Mouse (Mus musculus) MEL (cell line): ENCODE data around the gene Cnn2. TPM values are rescaled to one million over a fixed set of nuclear protein-coding genes. Genes with fewer than 3 reads are reported as not detected.

ENCODE experiments used
- DNase-seq: peaks from one replicate; pipeline ENCODE4 v3.0.0; 2011; ENCODE audit warnings: low read depth, low spot score
- H3K27ac ChIP-seq: 2 replicates; pipeline ENCODE4 v1.5.1; 2012; ENCODE audit warnings: low read depth, mild to moderate bottlenecking, control low read depth, low read length, moderate library complexity; ENCODE audit not compliant: control insufficient read depth
- H3K27me3 ChIP-seq, 2 experiments: fragments of 150-350 bp in 1 of 2; sonication (generic) in 1 of 2; 2 replicates each; pipeline ENCODE4 v1.6.1; 2012; ENCODE audit warnings: low read length in 2 of 2, mild to moderate bottlenecking in 2 of 2, improper control_type of control experiment in 1 of 2, moderate library complexity in 1 of 2; ENCODE audit not compliant: insufficient read depth in 2 of 2, control insufficient read depth in 1 of 2
- H3K36me3 ChIP-seq, 2 experiments: 2 replicates each; pipeline ENCODE4 v1.6.1; 2012 to 2014; ENCODE audit warnings: low read length in 2 of 2, improper control_type of control experiment in 1 of 2, inconsistent platforms in 1 of 2, mild to moderate bottlenecking in 1 of 2; ENCODE audit not compliant: insufficient read depth in 2 of 2, control insufficient read depth in 1 of 2
- H3K4me1 ChIP-seq, 2 experiments: fragments of 150-350 bp in 1 of 2; sonication (generic) in 1 of 2; 2 replicates each; pipeline ENCODE4 v1.6.1; 2012; ENCODE audit warnings: low read length in 2 of 2, improper control_type of control experiment in 1 of 2, mild to moderate bottlenecking in 1 of 2; ENCODE audit not compliant: insufficient read depth in 2 of 2, control insufficient read depth in 1 of 2
- H3K4me3 ChIP-seq, 2 experiments: fragments of 150-350 bp in 1 of 2; sonication (generic) in 1 of 2; 2 replicates each; pipeline ENCODE4 v1.5.1; 2012; ENCODE audit warnings: low read depth in 2 of 2, low read length in 2 of 2, mild to moderate bottlenecking in 2 of 2, moderate library complexity in 2 of 2, control low read depth in 1 of 2, improper control_type of control experiment in 1 of 2; ENCODE audit not compliant: control insufficient read depth in 1 of 2, insufficient read depth in 1 of 2
- H3K79me2 ChIP-seq: 2 replicates; pipeline ENCODE4 v1.6.1; 2012; ENCODE audit warnings: mild to moderate bottlenecking, low read length, moderate library complexity; ENCODE audit not compliant: control insufficient read depth, poor library complexity, insufficient read depth
- H3K9ac ChIP-seq: 2 replicates; pipeline ENCODE4 v1.6.1; 2012; ENCODE audit warnings: low read depth, mild to moderate bottlenecking, control low read depth, low read length, moderate library complexity; ENCODE audit not compliant: control insufficient read depth, poor library complexity, severe bottlenecking
- H3K9me3 ChIP-seq: fragments of 150-350 bp; sonication (generic); replicated peaks from 2 replicates; pipeline ENCODE4 v1.6.1; 2012; ENCODE audit warnings: mild to moderate bottlenecking, low read length, improper control_type of control experiment, moderate library complexity; ENCODE audit not compliant: insufficient read depth
- CHD2 ChIP-seq: IDR thresholded peaks from 2 replicates; pipeline ENCODE4 v1.6.1; 2011; ENCODE audit warnings: low read length, improper control_type of control experiment
- CTCF ChIP-seq, 3 experiments: IDR thresholded peaks in 2 of 3; conservative IDR thresholded peaks in 1 of 3; 2 replicates each; pipeline ENCODE4 v1.5.1; 2011 to 2012; ENCODE audit warnings: low read length in 3 of 3, low read depth in 2 of 3, mild to moderate bottlenecking in 2 of 3, improper control_type of control experiment in 1 of 3, inconsistent platforms in 1 of 3, mixed read lengths in 1 of 3, moderate library complexity in 1 of 3; ENCODE audit not compliant: control insufficient read depth in 1 of 3, insufficient read depth in 1 of 3, poor library complexity in 1 of 3, severe bottlenecking in 1 of 3
- GABPA ChIP-seq: IDR thresholded peaks from 2 replicates; pipeline ENCODE4 v1.6.1; 2012; ENCODE audit warnings: low read depth, mild to moderate bottlenecking, inconsistent platforms, low read length, improper control_type of control experiment, moderate library complexity
- HCFC1 ChIP-seq: IDR thresholded peaks from 2 replicates; pipeline ENCODE4 v1.6.1; 2012; ENCODE audit warnings: low read depth, mild to moderate bottlenecking, inconsistent platforms, low read length, improper control_type of control experiment, moderate library complexity
- MAX ChIP-seq: IDR thresholded peaks from 2 replicates; pipeline ENCODE4 v1.6.1; 2011; ENCODE audit warnings: low read length, improper control_type of control experiment
- MXI1 ChIP-seq: IDR thresholded peaks from 2 replicates; pipeline ENCODE4 v1.6.1; 2011; ENCODE audit warnings: mild to moderate bottlenecking, low read depth, low read length, improper control_type of control experiment
- MYB ChIP-seq: IDR thresholded peaks from 2 replicates; pipeline ENCODE4 v1.6.1; 2011; ENCODE audit warnings: mild to moderate bottlenecking, low read depth, low read length, improper control_type of control experiment
- MYC ChIP-seq: IDR thresholded peaks from 2 replicates; pipeline ENCODE4 v1.6.1; 2011; ENCODE audit warnings: low read depth, mild to moderate bottlenecking, low read length, improper control_type of control experiment, moderate library complexity
- NELFE ChIP-seq: IDR thresholded peaks from 2 replicates; pipeline ENCODE4 v1.6.1; 2011; ENCODE audit warnings: low read depth, low read length, improper control_type of control experiment
- NRF1 ChIP-seq: IDR thresholded peaks from 2 replicates; pipeline ENCODE4 v1.6.1; 2014; ENCODE audit warnings: low read depth, mild to moderate bottlenecking, inconsistent platforms, low read length, improper control_type of control experiment, moderate library complexity; ENCODE audit not compliant: poor library complexity, insufficient read depth, severe bottlenecking
- POLR2A ChIP-seq, 2 experiments: IDR thresholded peaks; 2 replicates each; pipeline ENCODE4 v1.6.1; 2011 to 2012; ENCODE audit warnings: low read length in 2 of 2, mild to moderate bottlenecking in 2 of 2, control low read depth in 1 of 2, improper control_type of control experiment in 1 of 2, low read depth in 1 of 2, moderate library complexity in 1 of 2; ENCODE audit not compliant: control insufficient read depth in 1 of 2, insufficient read depth in 1 of 2, poor library complexity in 1 of 2
- POLR2AphosphoS2 ChIP-seq: IDR thresholded peaks from 2 replicates; pipeline ENCODE4 v1.6.1; 2011; ENCODE audit warnings: low read length, improper control_type of control experiment
- RCOR1 ChIP-seq: IDR thresholded peaks from 2 replicates; pipeline ENCODE4 v1.6.1; 2012; ENCODE audit warnings: low read depth, mild to moderate bottlenecking, inconsistent platforms, low read length, improper control_type of control experiment
- SIN3A ChIP-seq: IDR thresholded peaks from 2 replicates; pipeline ENCODE4 v1.6.1; 2012; ENCODE audit warnings: low read length, improper control_type of control experiment, inconsistent platforms
- TBP ChIP-seq: IDR thresholded peaks from 2 replicates; pipeline ENCODE4 v1.8.0; 2011; ENCODE audit warnings: low read depth, low read length, improper control_type of control experiment
- TCF12 ChIP-seq: IDR thresholded peaks from 2 replicates; pipeline ENCODE4 v1.6.1; 2014; ENCODE audit warnings: low read depth, mild to moderate bottlenecking, inconsistent platforms, low read length, improper control_type of control experiment, moderate library complexity
- USF2 ChIP-seq, 2 experiments: IDR thresholded peaks; 2 replicates each; pipeline ENCODE4 v1.6.1; 2011 to 2012; ENCODE audit warnings: improper control_type of control experiment in 2 of 2, low read length in 2 of 2, borderline replicate concordance in 1 of 2, inconsistent platforms in 1 of 2, low read depth in 1 of 2, mild to moderate bottlenecking in 1 of 2; ENCODE audit not compliant: insufficient read depth in 1 of 2
- ZMIZ1 ChIP-seq: IDR thresholded peaks from 2 replicates; pipeline ENCODE4 v1.6.1; 2012; ENCODE audit warnings: low read depth, mild to moderate bottlenecking, inconsistent platforms, low read length, improper control_type of control experiment, moderate library complexity
- polyA plus RNA-seq, 2 experiments: library from polyadenylated mRNA; stranded (reverse) in 1 of 2; unstranded in 1 of 2; fragments of >175 nt in 1 of 2; fragments of >200 nt in 1 of 2; gene quantifications; 2 replicates each; pipeline versions ENCODE4 v1.2.1 to v1.2.4; 2012; ENCODE audit warnings: low replicate concordance in 2 of 2, low read depth in 1 of 2; ENCODE audit not compliant: insufficient read length in 2 of 2, insufficient read depth in 1 of 2, missing spikeins in 1 of 2
- total RNA-seq: library from RNA; depleted of rRNA; stranded (reverse); fragments of 300-350 nt; gene quantifications from 2 replicates; pipeline ENCODE4 v1.2.3, GENCODE M21; 2012

Cnn2 gene
- total and polyA plus RNA-seq, 3 experiments: 8.7 to 25.3 TPM; not detected in 1

DNA sequence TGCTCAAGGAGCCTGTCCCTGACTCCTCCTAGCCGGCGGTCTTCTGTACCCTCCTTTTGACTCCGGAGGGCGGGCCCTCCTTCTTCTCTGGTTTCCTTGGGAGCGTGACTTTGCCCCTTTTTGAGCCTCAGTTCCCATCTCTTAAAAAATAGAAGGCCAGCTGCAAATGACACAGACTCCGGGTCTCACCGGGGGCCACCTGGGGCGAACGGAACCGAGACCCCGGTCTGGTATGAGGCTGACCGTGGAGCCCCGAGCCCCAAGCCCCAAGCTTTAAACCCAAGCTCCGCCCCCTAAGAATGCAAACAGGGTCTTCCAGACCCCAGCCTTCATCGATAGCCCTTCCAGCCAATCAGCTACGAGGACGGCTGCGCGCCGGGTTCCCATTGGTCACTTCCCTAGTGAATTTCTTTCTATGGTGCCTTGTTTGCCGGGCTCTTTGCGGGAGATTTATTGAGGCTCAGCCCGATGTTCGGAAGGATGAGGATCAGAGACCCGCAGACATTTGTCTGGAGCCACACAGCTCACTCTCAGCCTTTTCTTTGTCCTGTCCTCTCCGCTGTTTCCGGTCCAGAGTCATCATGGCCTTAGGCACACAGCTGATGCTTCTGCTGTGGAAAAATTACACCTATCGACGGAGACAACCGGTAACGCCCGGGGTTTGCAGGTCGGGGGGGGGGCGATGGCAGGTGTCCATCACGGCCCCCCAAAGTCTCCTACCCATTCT lies 8.8 kb downstream of the Cnn2 start:
- Histone ChIP-seq H3K4me3 (peak overlapping the region; percentile 73 to 88), H3K9ac (peak overlapping the region; percentile 86), H3K36me3 (peaks cover 0 to 17% of the 10 kb centered on the region in 2 experiments; a peak in 2 of 4 replicates), H3K27me3 (no peaks in the 10 kb centered on the region), H3K27ac (peak overlapping the region; percentile 90), H3K9me3 (no peaks in the 10 kb centered on the region), H3K79me2 (peaks cover 5% of the 10 kb centered on the region; the same call in 1 of the 2 replicates), H3K4me1 (peaks cover 14 to 26% of the 10 kb centered on the region in 2 experiments)
- DNase-seq: peak; percentile 93
- TF ChIP-seq MYB: no peak
- no peak for TF ChIP-seq TCF12
- TF ChIP-seq MXI1: peak; percentile 62
- peak; percentile 48; the same call in 1 of the 2 replicates for TF ChIP-seq MAX
- 0 out of 2 replicates have a peak, but pooled peaks have one; percentile 47 for TF ChIP-seq TBP
- TF ChIP-seq NELFE: no peak; the same call in 1 of the 2 replicates
- peak; percentile 14; the same call in 1 of the 2 replicates for TF ChIP-seq ZMIZ1
- TF ChIP-seq HCFC1: peak; percentile 23
- TF ChIP-seq POLR2A (IDR thresholded peaks at IDR 0.05; ENCODE audit: control insufficient read depth in 1 of 2, insufficient read depth in 1 of 2, low read depth in 1 of 2, low read length in 2 of 2, poor library complexity in 1 of 2): peak in 1 of 2 experiments; percentile 84; a peak in 3 of 4 replicates
- peak; percentile 26; the same call in 1 of the 2 replicates for TF ChIP-seq SIN3A
- TF ChIP-seq NRF1: 0 out of 2 replicates have a peak, but pooled peaks have one; percentile 18
- TF ChIP-seq MYC: no peak

DNA sequence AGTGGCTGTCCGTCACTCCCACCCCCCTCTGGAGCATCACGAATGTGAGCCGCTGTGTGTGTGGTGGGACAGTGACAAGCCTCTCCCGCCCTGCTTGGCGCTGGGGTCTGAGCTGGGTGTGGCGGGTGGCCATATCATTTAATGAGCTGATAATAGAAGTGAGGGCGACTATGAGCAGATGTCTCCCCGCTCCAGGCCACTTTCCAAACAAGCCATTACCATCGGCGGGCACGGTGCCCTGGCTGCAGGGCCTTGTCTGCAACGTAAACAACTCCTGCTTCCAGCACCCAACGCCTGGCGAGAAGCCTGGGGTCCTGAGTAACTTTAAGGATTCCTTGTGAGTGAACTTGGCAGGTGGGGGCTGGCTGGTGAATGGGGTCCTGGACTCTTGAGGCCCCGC lies 9.4 kb downstream of the Cnn2 start:
- TF ChIP-seq CHD2: no peak
- no peak for TF ChIP-seq GABPA
- no peak for TF ChIP-seq MYC
- no peak for TF ChIP-seq USF2 (IDR thresholded peaks at IDR 0.05; ENCODE audit: borderline replicate concordance in 1 of 2, insufficient read depth in 1 of 2, low read depth in 1 of 2, low read length in 2 of 2)
- no peak for TF ChIP-seq CTCF (IDR thresholded peaks at IDR 0.05 in 2 of 3, conservative IDR thresholded peaks at IDR 0.05 in 1 of 3; ENCODE audit: control insufficient read depth in 1 of 3, insufficient read depth in 1 of 3, low read depth in 2 of 3, low read length in 3 of 3, poor library complexity in 1 of 3, severe bottlenecking in 1 of 3)
- no peak for TF ChIP-seq HCFC1
- TF ChIP-seq POLR2AphosphoS2: no peak
- TF ChIP-seq RCOR1: no peak
- TF ChIP-seq POLR2A (IDR thresholded peaks at IDR 0.05; ENCODE audit: control insufficient read depth in 1 of 2, insufficient read depth in 1 of 2, low read depth in 1 of 2, low read length in 2 of 2, poor library complexity in 1 of 2): no peak
- H3K27ac ChIP-seq: peak overlapping the region; percentile 90
- DNase-seq: peak; percentile 45
- H3K27me3 ChIP-seq: no peaks in the 10 kb centered on the region
- peaks cover 5% of the 10 kb centered on the region; the same call in 1 of the 2 replicates for H3K79me2 ChIP-seq
- no peaks in the 10 kb centered on the region for H3K9me3 ChIP-seq
- peaks cover 0 to 17% of the 10 kb centered on the region in 2 experiments; a peak in 2 of 4 replicates for H3K36me3 ChIP-seq
- H3K4me3 ChIP-seq: peak overlapping the region; percentile 73 to 88
- H3K4me1 ChIP-seq: peaks cover 14 to 28% of the 10 kb centered on the region in 2 experiments
- peak overlapping the region; percentile 52 for H3K9ac ChIP-seq
